Mouse (Mus musculus) layer of hippocampus, adult 9-10 months (tissue): ENCODE results near the gene Cdon.

ENCODE experiments used
- DNase-seq: peaks from one replicate; pipeline ENCODE4 v3.0.0; 2022; ENCODE audit warnings: low spot score

Cdon gene

DNA sequence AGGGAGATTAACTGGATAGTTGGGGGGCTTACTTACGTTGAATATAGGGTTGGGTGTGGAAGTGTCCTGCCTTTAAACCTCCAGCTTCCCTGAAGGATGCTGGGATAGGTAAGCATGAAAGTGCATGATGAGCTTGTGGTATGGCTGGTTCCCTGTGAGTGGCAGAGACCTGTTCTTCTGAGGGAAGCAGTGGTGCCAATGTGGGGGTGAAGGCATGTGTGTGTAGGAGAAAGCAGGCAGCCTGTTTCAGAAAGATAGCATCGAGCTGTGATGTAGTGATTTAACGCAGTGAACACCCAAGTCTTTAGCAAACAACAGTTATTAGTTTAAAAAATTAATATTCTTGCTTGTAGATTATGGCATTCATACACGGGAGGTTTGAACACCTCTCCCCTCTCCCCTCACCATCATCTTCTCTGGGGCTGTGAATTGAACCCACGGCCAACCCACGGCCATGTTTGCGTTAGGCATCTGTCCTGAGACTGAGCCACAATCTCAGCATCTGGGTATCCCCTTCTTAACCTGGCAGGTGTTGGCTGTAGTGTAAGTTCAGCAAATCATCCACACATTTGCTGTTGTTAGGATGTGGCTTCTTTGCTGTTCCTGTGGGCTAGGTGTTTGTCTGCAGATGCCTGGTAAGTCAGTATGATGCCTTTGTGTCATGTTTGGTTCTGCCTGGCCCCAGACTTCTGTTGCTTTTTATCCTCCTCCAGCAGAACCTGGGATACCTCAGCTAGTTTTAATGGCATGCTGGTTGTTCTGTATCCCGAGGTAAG, 17.5 kb downstream of the Cdon start:
- DNase-seq: no peak

DNA sequence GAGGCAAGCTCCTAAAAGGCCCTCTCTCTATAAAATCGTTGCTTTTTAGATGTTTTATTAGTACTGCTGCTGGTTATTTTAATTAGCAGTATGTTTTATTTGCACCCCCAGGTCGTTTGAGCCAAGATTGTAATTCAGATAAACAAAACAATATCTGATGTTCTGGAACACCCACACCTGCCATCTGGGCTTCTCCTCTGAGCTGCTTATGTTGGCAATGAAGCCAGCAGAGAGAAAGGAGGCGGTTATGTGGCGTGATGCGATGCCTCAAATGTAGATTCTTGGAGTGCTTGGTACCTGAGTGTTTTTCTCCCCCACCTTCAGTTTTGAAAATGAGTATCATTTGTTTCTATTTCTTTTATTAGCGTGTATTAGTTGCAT, 18.1 kb downstream of the Cdon start:
- DNase-seq: peak; percentile 75

DNA sequence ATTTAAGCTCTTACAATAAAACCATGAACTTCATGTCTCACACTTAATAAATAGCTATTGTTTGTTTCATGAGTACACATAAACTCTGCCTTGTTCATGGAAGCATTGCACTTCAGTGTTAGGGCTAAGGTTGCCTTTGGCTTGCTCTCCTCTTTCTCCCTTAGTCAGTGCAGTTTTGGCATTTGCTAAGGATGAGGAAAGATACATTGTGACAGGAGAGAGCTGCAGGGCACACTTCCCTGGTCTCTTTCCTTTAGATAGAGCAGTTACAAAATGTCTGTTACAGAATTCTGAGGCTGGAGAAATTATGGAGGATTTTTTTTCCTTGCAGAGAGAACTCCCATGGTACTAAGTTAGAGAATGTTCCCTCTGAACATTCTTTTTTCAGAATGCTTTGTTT, 18.8 kb downstream of the Cdon start:
- DNase-seq: no peak

DNA sequence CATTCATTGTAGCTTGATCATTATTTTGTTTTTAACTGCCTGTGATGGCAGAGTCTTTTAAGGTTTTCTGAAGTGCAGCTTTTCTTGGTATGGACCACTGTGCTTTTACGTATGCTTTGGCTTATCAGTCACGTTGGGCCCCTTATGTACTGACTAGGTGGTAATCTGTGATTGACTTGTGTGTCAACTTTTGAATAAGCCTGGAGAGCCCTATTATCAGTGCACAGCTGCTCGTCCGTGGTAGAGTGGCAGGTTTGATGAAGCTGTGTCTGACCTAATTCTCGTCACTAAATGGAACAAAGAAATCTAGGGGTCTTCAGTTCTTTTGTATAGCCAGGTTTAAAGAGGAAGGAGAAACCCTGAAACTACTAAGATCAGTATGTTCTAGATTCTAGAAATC, 21.5 kb downstream of the Cdon start:
- DNase-seq: no peak

DNA sequence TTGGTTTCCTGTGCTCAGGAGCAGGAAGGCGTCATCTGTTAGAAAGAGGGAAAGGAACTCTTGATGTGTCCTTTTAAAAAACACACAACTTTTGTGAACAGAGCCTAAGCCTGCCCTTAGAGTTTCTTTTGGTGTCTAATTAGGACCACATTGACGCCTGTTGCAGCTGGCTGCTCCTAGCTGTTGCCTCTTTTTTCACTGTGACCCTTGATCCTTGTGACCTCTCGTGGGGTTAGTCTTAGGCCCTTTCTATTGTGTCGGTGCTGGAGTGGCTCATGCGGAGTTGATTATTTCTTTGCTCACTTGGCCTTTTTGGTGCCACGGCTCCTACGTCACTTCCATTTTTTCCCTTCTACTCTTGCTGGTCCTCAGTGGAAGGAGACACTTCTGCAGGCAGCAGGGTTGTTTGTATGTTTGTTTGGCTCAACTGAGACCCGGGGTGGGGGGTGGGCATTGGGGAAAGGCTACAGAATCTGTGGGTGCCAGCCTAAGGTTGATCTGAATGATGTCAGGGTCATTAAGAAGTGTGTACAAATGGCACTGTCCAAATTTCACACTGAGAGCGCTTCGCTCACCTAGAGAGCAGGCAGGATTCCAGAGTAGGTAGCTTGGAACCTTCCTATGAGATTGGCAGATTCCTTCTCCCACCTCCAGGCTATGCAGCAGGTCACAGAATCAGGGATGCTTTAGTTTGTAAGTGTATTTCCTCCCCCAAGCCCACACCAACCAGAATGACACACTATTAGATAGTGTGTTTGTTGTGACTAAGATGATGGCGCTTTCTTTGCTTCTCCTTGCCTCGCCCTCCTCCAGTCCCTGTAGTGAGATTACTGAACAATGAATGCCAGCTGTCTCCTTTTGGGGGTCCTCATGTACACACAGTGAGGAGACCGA, 22.9 kb downstream of the Cdon start:
- no peak for DNase-seq

DNA sequence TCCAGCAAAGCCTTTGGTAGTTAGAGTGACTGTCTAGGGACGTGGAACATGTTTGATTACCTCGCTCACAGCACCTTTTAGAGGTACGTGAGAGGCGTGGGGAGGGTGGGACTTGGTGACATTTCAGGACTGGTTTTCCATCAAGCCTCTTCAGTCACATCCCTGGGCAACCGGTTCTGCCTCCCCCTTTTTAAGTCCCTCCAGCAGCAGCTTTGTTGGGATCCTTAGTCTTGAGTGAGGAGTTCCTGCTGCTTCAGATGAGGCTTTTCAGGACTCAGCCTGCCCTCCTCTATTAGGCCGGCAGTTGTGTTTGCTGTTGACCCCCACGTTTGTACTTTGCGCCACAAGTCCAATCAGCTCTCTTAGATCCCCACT, 23.6 kb downstream of the Cdon start:
- no peak for DNase-seq

DNA sequence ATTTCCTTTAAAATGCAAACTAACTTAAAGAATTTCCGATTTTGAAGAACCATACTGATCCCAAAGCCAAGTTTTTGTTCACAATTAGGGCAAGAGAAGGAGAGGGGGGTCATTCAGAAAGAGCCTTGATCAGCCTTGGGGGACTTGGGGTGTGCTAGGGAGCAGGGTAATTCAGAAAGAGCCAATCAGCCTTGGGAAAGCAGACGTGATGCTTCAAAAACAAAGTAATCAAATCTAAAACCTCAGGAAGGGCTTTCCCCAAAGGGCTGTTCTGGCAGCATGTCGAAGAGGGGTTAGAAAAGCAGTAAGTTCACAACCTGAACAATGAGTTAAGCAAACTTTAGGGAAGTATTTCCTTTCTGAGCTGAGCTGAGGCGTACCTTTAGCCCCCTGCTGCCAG, 26.0 kb downstream of the Cdon start:
- no peak for DNase-seq

DNA sequence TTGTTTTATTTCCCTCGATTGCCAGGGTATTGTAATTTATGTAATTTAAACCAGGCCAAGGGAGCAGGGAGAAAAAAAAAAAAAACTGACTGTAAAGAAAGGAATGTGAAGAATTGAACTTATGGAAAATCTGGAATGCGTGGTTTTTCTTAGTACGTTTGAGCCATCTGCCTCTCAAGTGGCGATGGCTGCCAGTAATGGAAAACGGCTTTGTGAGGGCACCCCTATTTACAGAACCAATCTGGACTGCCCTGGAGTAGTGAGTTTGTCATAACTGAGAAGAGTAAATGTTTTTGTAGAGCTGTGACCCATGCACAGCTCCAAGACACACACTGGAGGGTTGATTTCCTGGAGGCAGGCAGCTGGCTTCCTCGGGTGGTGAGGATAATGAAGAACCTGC, 32.4 kb downstream of the Cdon start:
- DNase-seq: no peak

DNA sequence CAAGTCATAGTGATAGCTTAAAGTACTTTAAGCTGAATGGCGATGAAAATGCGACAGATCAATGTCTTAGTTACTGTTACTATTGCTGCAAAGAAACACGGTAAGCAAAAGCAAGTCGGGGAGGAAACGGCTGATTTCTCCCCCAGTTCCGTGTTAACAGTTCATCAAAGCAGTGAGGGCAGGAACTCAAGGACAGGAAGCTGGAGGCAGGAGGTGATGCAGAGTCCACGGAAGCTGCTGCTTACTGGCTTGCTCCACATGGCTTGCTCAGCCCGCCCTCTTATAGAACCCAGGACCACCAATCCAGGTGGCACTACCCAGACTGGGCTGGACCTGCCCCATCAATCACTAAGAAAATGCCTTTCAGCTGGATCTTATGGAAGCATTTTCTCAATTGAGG, 38.7 kb downstream of the Cdon start:
- no peak for DNase-seq

DNA sequence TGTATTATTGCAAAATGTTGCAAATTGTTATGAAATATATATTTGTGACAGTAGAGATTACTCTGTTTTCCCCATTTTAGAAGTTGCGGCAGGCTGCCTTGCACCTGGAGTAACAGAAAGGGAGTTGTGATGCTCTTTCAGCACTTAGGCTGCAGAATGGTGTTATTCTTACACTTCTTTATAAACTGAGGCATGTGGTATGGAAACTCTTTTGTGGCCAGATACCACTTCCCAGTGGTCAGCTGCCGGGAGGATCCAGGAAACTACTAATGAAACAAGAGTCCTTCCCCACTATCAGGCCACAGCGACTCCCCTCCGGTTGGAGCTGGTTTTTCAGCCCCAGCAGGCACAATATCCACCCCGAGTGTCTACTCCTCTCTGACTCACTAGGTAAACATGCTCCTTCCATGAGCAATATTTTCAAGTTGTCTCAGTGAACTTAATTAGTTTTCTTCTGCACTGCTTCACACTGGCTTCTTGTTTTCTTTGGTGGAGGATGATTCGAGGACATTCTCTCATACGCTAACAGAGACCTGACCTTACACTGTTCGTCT, 46.4 kb downstream of the Cdon start:
- no peak for DNase-seq

DNA sequence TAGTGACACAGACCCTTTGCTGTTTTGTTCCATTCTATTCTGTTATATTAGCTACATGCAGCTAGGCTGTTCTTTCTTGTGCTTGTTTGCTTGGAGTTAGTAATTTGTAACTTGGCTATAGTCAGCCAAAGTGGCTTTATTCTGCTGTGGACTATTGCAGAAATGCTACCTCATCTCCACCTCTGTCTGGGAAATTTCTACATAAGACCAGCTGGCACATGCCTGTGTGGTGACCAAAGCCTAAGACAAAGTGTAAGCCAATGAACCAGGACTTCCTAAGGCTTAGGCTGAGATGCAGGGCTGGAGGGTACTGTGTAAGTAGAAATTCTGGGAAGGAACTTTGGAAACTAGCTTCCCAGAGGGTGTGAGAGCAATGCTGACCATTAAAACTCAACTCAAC, 48.0 kb downstream of the Cdon start:
- DNase-seq: no peak

DNA sequence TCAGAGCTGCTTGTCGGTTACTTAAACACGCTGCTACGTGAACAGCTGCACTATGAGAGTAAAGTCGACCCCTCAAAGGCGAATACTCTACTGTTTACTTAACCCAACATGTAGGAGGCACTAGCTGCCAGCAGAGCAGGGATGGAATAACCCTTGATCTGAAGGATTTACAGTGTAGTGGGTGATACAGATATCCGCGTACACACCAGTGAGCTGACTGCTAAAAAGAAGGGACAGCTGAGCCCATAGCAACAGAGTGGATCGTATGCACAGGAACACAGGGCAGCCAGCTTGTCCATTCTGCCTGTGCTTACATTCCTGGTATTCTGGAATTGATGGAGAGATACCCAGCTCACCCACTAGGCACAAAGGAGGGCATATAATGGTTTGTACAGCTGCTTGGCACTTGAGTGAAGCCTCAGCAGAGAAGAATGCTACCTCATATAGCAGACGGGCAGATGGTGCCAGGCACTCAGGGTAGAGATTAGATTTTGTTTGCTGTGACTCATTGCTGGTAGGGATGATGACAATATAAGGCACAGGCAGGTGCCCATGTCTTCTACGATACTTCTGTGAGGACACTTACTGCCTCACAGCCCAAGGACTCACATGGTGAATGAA, 53.3 kb downstream of the Cdon start:
- no peak for DNase-seq

DNA sequence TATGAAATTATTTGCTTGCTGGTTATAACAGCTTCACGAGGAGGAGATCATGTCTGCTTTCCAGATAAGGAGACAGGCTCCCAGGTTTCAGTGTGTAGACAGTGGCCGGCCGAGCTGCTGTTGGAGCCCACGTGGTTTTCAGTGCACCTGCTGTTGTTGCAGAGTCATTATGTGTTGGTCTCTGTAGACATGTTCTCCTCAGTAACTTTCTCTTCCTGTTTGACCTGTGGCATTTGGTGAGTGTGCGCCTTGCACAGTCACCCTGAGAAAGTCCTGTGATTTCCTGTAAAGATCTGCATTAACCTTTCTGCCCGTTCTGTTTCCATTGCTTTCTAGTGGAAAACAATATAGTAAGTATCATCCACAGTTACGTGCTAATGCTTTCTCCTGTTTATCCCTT, 54.5 kb downstream of the Cdon start:
- DNase-seq: no peak

DNA sequence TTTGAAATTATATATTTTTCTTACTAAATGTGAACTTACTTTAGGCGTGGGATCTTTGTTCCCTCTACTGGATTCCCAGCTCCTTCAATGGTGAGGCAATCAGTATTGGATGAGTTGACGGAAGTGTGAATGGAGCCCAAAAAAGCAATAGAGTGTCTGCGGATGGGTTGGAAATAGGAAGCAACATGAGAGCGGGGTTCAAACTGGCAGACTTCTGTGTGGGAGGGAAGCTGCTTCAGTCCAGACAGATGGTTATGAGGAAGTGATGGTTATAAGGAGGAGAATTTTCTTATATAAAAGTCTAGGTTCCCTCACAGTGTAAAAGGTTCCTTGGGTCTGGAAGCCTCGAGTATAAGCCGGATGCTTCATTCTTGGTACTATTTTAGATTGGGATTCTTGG, 58.5 kb downstream of the Cdon start:
- no peak for DNase-seq

DNA sequence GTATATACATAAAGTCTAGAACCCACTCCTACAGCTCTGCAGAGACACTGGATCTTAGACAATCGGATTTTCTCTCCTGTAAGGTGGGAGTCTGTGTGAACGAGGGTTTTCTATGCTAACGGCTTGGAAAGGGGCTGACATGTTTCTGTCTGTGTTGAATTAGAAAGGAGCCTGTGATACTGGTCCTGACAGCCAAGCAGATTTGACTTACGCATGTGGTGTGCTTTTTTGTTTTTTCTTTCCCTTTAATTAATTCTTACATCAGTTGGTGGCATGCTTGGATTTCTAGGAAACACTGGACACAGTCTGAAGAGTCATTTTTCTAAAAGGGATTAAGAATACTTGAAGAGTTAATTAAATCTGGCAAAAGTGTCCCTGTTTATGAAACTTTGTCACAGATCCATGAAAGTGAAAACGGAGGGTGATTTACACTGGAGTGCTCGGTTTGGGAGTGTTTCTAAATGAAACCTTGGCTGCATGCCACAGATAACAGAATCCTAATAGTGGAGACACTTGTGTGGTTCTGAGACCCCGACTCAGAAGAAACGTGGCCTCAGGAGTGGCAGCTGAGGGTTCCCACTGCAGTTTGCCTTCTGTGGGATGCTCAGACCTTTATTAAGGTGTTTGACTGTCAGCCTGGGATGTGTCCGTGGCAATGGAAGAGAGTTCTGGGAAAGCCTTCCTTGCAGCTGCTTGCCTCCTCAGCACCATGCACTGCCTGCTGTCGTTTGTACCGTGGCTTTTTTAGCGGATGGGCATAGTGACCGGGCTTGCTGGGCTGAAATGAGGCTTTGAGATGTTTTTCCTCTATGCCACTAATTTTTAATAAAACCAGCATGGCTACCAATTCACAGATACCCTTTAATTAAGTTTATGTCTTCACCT, 61.3 kb downstream of the Cdon start:
- DNase-seq: no peak

DNA sequence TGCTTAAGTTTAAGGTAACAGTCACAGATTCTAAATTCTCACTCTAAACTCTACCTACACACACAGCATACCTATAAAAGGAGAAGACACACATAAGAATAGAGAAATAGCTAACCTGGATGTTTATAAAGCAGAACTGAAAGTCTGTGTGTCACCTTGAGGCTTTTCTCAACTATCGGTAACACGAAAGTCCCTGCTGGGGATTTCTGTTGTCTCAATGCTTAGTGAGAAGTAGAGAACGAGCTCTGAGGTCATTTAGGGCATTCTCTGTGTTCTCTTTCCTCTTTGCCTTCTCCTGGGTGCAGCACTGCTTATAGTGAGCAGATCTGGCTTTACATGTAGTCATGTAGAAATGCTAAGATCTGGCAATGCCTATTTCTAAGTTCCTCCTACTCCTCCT, 63.0 kb downstream of the Cdon start:
- DNase-seq: no peak

DNA sequence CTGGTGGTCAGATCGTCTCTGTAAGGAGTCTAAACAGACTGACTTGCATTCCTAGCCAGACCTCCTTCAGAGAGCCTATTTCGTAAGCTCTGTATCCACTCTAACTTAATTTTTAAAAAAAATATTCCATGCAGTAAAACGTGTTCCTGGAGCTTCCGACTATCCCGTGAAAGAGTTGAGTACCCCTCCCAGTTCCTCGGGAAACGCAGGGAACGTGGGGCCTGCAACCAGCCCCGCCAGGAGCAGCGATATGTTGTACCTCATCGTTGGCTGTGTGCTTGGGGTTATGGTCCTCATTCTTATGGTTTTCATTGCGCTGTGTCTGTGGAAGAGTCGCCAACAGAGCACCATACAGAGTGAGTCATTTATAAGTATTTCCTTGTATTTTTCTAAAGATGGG, 65.7 kb downstream of the Cdon start:
- no peak for DNase-seq

DNA sequence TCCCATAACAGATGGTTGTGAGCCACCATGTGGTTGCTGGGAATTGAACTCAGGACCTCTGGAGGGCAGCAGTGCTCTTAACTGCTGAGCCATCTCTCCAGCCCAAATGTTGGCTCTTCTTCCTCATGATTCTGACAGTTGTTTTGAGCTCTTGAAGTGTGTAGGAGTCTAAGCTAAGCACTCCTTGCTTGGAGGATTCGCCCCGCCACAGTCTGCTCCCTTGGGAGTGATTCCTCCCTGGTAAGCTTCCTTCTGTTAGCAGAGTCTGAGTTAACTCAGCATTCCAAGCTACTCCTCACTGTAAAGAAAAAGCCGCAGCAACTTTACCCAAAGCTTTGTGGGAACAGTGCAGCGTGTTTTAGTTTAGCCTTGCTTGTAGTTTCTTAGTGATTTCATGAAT, 67.6 kb downstream of the Cdon start:
- no peak for DNase-seq

DNA sequence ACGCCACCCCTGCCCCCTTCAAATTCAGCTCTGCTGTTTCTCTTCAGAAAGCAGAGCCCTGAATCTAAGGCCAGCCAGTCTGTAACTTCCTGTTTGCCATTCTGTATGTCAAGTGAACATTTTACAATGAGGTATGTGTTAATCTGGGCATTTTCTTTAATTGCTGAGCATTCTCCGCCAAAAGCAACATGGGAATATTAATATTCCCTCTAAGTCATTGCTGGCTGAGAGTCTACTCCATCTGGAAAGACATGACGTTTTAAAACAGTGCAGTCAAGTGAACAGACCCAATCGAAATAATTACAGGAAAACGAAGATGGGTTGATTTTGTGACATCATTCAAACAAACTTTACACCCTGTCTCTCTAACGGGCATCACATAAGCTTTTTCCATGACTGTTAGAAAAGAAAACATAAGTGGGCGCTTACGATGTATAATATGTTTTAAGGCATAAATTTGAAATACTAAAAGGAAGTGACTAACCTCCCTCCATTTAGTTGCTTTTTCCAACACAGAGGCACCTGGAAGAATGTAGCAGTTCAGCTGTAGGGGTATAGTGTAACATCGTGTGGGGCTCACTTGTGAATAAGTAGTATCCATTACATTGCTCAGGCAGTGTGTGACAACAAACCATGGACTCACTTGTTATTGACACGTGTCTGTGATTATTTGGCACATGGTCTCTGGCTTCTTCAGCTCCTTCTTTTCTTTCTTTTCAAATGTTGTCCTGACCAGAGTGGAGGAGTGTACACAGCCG, 70.4 kb downstream of the Cdon start:
- no peak for DNase-seq

DNA sequence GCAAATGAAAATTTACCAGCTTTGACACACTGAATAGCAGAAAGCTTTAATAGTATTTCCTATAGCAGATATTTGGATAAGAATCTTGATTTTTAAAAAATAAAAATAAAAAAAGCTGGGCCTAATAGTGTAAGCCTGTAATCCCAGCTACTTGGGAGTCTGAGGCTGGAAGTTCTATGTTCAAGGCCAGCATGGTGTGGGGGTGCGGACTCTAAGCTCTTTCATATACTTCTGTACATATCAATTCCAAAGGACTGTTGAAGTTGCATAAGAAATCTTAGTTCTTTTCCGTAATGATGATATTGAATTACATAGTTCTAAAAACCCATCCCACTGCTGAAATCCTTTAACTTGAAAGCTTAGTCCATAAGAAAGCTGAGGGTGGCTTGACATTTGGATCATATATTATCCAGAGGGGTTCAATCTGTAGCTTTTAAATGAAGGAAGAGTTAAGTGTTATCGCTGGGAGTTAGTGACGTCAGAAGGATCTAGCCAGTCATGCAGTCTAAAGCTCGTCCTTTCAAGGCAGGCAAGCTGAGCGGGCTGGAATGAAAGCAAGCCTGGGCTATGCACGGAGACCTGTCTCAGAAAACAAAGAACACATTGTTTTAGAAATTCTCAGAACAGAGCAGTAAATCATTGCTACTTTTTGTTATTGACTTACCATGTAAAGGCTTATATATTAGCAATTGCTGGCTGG, 72.3 kb downstream of the Cdon start:
- no peak for DNase-seq

DNA sequence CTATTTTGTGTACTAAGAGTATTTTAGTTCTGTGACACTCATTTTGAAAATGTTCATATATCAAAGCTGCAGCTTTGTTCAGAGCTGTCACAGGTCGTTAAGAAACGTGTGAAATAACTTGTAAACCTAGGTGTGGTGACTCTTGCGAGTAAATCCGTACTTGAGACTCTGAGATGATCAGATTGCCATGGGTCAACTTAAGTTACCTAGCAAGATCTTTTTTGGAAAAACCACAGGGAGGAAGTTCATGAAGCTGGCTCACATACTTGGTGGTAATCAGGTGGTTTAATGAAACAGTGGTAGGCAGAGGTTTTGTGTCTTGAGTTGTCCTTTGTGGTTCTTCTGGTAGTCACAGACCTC, 72.8 kb downstream of the Cdon start:
- no peak for DNase-seq
